In genomic region chr10:81323141-81323775, GRCm38 (mm10) we compare ENCODE assay signal across 29 mouse cellular contexts. TPM values are rescaled to one million over a fixed set of nuclear protein-coding genes. Genes with fewer than 3 reads are reported as not detected.
A peak's percentile ranks its signal among the peaks of the same experiment; 100 is the strongest.
DNase-seq lines count a peak whose midpoint lies in the region; ATAC-seq lines count a peak whose summit lies in the region.
"Had no signal": no experiment of that assay in that cellular context is flagged by ENCODE, and none has a peak within 500 bp of the region (broad histone marks: within the 10 kb centered on the region; RNA-seq: fewer than 3 reads in every experiment).

No protein-coding gene starts in this region.

- no peaks in the 10 kb centered on the region for H3K27me3 ChIP-seq in limb, embryonic 13.5 days
- no peaks in the 10 kb centered on the region for H3K27me3 ChIP-seq in limb, embryonic 10.5 days (ENCODE audit: low read depth, poor library complexity, severe bottlenecking)
- H3K27me3 ChIP-seq in midbrain, embryonic 12.5 days = no peaks in the 10 kb centered on the region
- no peaks in the 10 kb centered on the region for H3K27me3 ChIP-seq in midbrain, embryonic 15.5 days (replicated peaks)
- H3K27me3 ChIP-seq: embryonic facial prominence, embryonic 13.5 days; heart, embryonic 13.5 days; kidney, embryonic 15.5 days; midbrain, embryonic 13.5 days; neural tube, embryonic 13.5 days had no signal

- peak; percentile 56 for DNase-seq in cerebellum, adult 9-11 months
- DNase-seq in limb, embryonic 10.5 days (ENCODE audit: low spot score) = no peak
- DNase-seq in testis, postnatal 14 days (ENCODE audit: low spot score) = no peak
- DNase-seq: adrenal gland, postnatal 10 days; gastrocnemius, postnatal 14 days; heart, adult 18-20 months; heart, postnatal 14 days; layer of hippocampus, adult 9-11 months; right cerebral cortex, postnatal 4 days; thymus, postnatal 25 days had no signal

- WGBS in limb, embryonic 13.5 days = 93% methylated on average over 23 of the region's 23 CpGs
- WGBS in limb, embryonic 10.5 days = 95% methylated on average over 23 of the region's 23 CpGs
- WGBS in midbrain, embryonic 12.5 days = 93% methylated on average over 23 of the region's 23 CpGs
- 91% methylated on average over 23 of the region's 23 CpGs for WGBS in midbrain, embryonic 15.5 days

- no peak for ATAC-seq in cerebellum, adult (ENCODE audit: insufficient number of reproducible peaks, low FRiP score, low TSS enrichment)
- no peak for ATAC-seq in limb, embryonic 13.5 days (ENCODE audit: low FRiP score, low read depth)
- ATAC-seq in midbrain, embryonic 12.5 days (ENCODE audit: low FRiP score, low read depth) = no peak
- ATAC-seq in midbrain, embryonic 15.5 days (replicated peaks) = no peak
- ATAC-seq: activated CD4-positive, CD25-positive, alpha-beta regulatory T cell, adult 4 months; forebrain, embryonic 16.5 days; hindbrain, postnatal 0 days; intestine, embryonic 16.5 days; lung, postnatal 0 days; midbrain, embryonic 13.5 days had no signal

- no peak overlapping the region for H3K9ac ChIP-seq in limb, embryonic 13.5 days
- no peak overlapping the region for H3K9ac ChIP-seq in midbrain, embryonic 12.5 days (replicated peaks)
- H3K9ac ChIP-seq in midbrain, embryonic 15.5 days = no peak overlapping the region
- H3K9ac ChIP-seq: embryonic facial prominence, embryonic 13.5 days; kidney, embryonic 15.5 days; liver, embryonic 14.5 days; midbrain, embryonic 13.5 days; neural tube, embryonic 13.5 days had no signal

- no peaks in the 10 kb centered on the region for H3K9me3 ChIP-seq in limb, embryonic 13.5 days
- H3K9me3 ChIP-seq in limb, embryonic 10.5 days (replicated peaks) = no peaks in the 10 kb centered on the region
- H3K9me3 ChIP-seq in midbrain, embryonic 12.5 days = no peaks in the 10 kb centered on the region
- no peaks in the 10 kb centered on the region for H3K9me3 ChIP-seq in midbrain, embryonic 15.5 days
- H3K9me3 ChIP-seq: embryonic facial prominence, embryonic 13.5 days; heart, embryonic 13.5 days; kidney, embryonic 15.5 days; midbrain, embryonic 13.5 days; neural tube, embryonic 13.5 days had no signal

- H3K4me3 ChIP-seq in limb, embryonic 13.5 days = 0 out of 2 replicates have a peak overlapping the region, but pooled peaks have one; percentile 96
- no peak overlapping the region for H3K4me3 ChIP-seq in limb, embryonic 10.5 days
- 0 out of 2 replicates have a peak overlapping the region, but pooled peaks have one; percentile 96 for H3K4me3 ChIP-seq in midbrain, embryonic 12.5 days
- no peak overlapping the region for H3K4me3 ChIP-seq in midbrain, embryonic 15.5 days
- H3K4me3 ChIP-seq: left cerebral cortex, adult 2 months; midbrain, embryonic 13.5 days had no signal

- no peak overlapping the region for H3K27ac ChIP-seq in limb, embryonic 13.5 days
- no peak overlapping the region for H3K27ac ChIP-seq in limb, embryonic 10.5 days
- H3K27ac ChIP-seq in midbrain, embryonic 12.5 days (replicated peaks) = no peak overlapping the region
- no peak overlapping the region for H3K27ac ChIP-seq in midbrain, embryonic 15.5 days
- H3K27ac ChIP-seq: embryonic facial prominence, embryonic 13.5 days; heart, embryonic 13.5 days; hindbrain, postnatal 0 days; kidney, embryonic 15.5 days; left cerebral cortex, adult 2 months; liver, embryonic 14.5 days; macrophage; midbrain, embryonic 13.5 days; neural tube, embryonic 13.5 days had no signal

- H3K4me1 ChIP-seq in limb, embryonic 13.5 days = peaks cover 29% of the 10 kb centered on the region
- peaks cover 52% of the 10 kb centered on the region for H3K4me1 ChIP-seq in limb, embryonic 10.5 days
- peaks cover 26% of the 10 kb centered on the region for H3K4me1 ChIP-seq in midbrain, embryonic 12.5 days
- H3K4me1 ChIP-seq in midbrain, embryonic 15.5 days = peaks cover 23% of the 10 kb centered on the region

- H3K36me3 ChIP-seq in limb, embryonic 13.5 days = peaks cover 68% of the 10 kb centered on the region
- peaks cover 68% of the 10 kb centered on the region for H3K36me3 ChIP-seq in limb, embryonic 10.5 days
- H3K36me3 ChIP-seq in midbrain, embryonic 12.5 days = peaks cover 59% of the 10 kb centered on the region
- H3K36me3 ChIP-seq in midbrain, embryonic 15.5 days (replicated peaks) = peaks cover 34% of the 10 kb centered on the region

- H3K4me2 ChIP-seq in limb, embryonic 13.5 days (replicated peaks) = no peak overlapping the region; the same call in 1 of the 2 replicates
- no peak overlapping the region for H3K4me2 ChIP-seq in midbrain, embryonic 12.5 days (replicated peaks)
- H3K4me2 ChIP-seq in midbrain, embryonic 15.5 days = no peak overlapping the region
- H3K4me2 ChIP-seq: heart, embryonic 13.5 days; midbrain, embryonic 13.5 days; neural tube, embryonic 13.5 days had no signal

RNA-seq across cellular contexts. Expression of gene Cactin, which starts 2.4 kb away (rescaled TPM):
- 41.8 and 42.3 TPM in 2 replicates for polyA plus RNA-seq in limb, embryonic 13.5 days (2015; fragmentation: Nextera tagmentation; extraction: Ambion mirVana)
- 62.5 and 67.7 TPM in 2 replicates for polyA plus RNA-seq in limb, embryonic 10.5 days (2016; fragmentation: Nextera tagmentation; extraction: Ambion mirVana)
- polyA plus RNA-seq in midbrain, embryonic 12.5 days (2016; fragmentation: Nextera tagmentation; extraction: Ambion mirVana) = 58.8 and 60.5 TPM in 2 replicates
- 35.8 and 38.3 TPM in 2 replicates for polyA plus RNA-seq in midbrain, embryonic 15.5 days (2015; fragmentation: Nextera tagmentation; extraction: Ambion mirVana)

RNA-seq across cellular contexts. Expression of gene Tbxa2r, which starts 5.3 kb away (rescaled TPM):
- polyA plus RNA-seq in limb, embryonic 13.5 days (2015; fragmentation: Nextera tagmentation; extraction: Ambion mirVana) = 5.2 and 7.8 TPM in 2 replicates
- polyA plus RNA-seq in limb, embryonic 10.5 days (2016; fragmentation: Nextera tagmentation; extraction: Ambion mirVana) = 3.2 and 3.6 TPM in 2 replicates
- polyA plus RNA-seq in midbrain, embryonic 12.5 days (2016; fragmentation: Nextera tagmentation; extraction: Ambion mirVana) = 3.7 and 4.4 TPM in 2 replicates
- polyA plus RNA-seq in midbrain, embryonic 15.5 days (2015; fragmentation: Nextera tagmentation; extraction: Ambion mirVana) = 5.7 and 6.2 TPM in 2 replicates
- polyA plus RNA-seq: macrophage had no signal

RNA-seq across cellular contexts. Expression of gene Gipc3, which starts 19.8 kb away (rescaled TPM):
- 0.06 TPM in 1 of 2 replicates, not detected in the other for polyA plus RNA-seq in limb, embryonic 13.5 days (2015; fragmentation: Nextera tagmentation; extraction: Ambion mirVana)
- 0.09 TPM in 1 of 2 replicates, not detected in the other for polyA plus RNA-seq in limb, embryonic 10.5 days (2016; fragmentation: Nextera tagmentation; extraction: Ambion mirVana)
- not detected in 2 replicates for polyA plus RNA-seq in midbrain, embryonic 12.5 days (2016; fragmentation: Nextera tagmentation; extraction: Ambion mirVana)
- not detected in 2 replicates for polyA plus RNA-seq in midbrain, embryonic 15.5 days (2015; fragmentation: Nextera tagmentation; extraction: Ambion mirVana)
- polyA plus RNA-seq: activated CD4-positive, CD25-positive, alpha-beta regulatory T cell, adult 4 months; forebrain, embryonic 16.5 days; heart, embryonic 13.5 days; hindbrain, embryonic 11.5 days; hindbrain, postnatal 0 days; kidney, embryonic 15.5 days; macrophage; midbrain, embryonic 13.5 days; neural tube, embryonic 13.5 days; stomach, embryonic 14.5 days had no signal

RNA-seq across cellular contexts. Expression of gene Hmg20b, which starts 27.0 kb away (rescaled TPM):
- 106 and 109 TPM in 2 replicates for polyA plus RNA-seq in limb, embryonic 13.5 days (2015; fragmentation: Nextera tagmentation; extraction: Ambion mirVana)
- polyA plus RNA-seq in limb, embryonic 10.5 days (2016; fragmentation: Nextera tagmentation; extraction: Ambion mirVana) = 99.6 and 114 TPM in 2 replicates
- 90.8 and 97.9 TPM in 2 replicates for polyA plus RNA-seq in midbrain, embryonic 12.5 days (2016; fragmentation: Nextera tagmentation; extraction: Ambion mirVana)
- 26.6 and 29.9 TPM in 2 replicates for polyA plus RNA-seq in midbrain, embryonic 15.5 days (2015; fragmentation: Nextera tagmentation; extraction: Ambion mirVana)

RNA-seq across cellular contexts. Expression of gene Pip5k1c, which starts 30.5 kb away (rescaled TPM):
- 51.5 and 58.5 TPM in 2 replicates for polyA plus RNA-seq in limb, embryonic 13.5 days (2015; fragmentation: Nextera tagmentation; extraction: Ambion mirVana)
- polyA plus RNA-seq in limb, embryonic 10.5 days (2016; fragmentation: Nextera tagmentation; extraction: Ambion mirVana) = 67.0 and 71.3 TPM in 2 replicates
- polyA plus RNA-seq in midbrain, embryonic 12.5 days (2016; fragmentation: Nextera tagmentation; extraction: Ambion mirVana) = 89.9 and 92.6 TPM in 2 replicates
- 154 and 159 TPM in 2 replicates for polyA plus RNA-seq in midbrain, embryonic 15.5 days (2015; fragmentation: Nextera tagmentation; extraction: Ambion mirVana)

Comparison
In these comparisons a context has a peak if more than half of its experiments do, and no peak if none do; other contexts are left out.
1. H3K4me3 ChIP-seq: peak in limb, embryonic 13.5 days (single experiment) and midbrain, embryonic 12.5 days (single experiment); none in limb, embryonic 10.5 days (single experiment) and midbrain, embryonic 15.5 days (single experiment).